Comparison of ENCODE assay signal across 17 mouse cellular contexts in genomic region chr13:70871049-70871448, GRCm38 (mm10). TPM values are rescaled to one million over a fixed set of nuclear protein-coding genes. Genes with fewer than 3 reads are reported as not detected.
DNase-seq lines count a peak whose midpoint lies in the region; ATAC-seq lines count a peak whose summit lies in the region.
"Had no signal": no experiment of that assay in that cellular context is flagged by ENCODE, and none has a peak within 500 bp of the region (broad histone marks: within the 10 kb centered on the region; RNA-seq: fewer than 3 reads in every experiment).

No protein-coding gene starts in this region.

- no peak for DNase-seq in forebrain, embryonic 11.5 days (ENCODE audit: low spot score)
- DNase-seq in kidney, postnatal 25 days: peak; percentile 46 to 51
- peak; percentile 57 for DNase-seq in retina, postnatal 1 day
- no peak for DNase-seq in retina, embryonic 14.5 days (ENCODE audit: low spot score)
- DNase-seq in limb, embryonic 10.5 days (ENCODE audit: low spot score): peak; percentile 13
- DNase-seq: adrenal gland, postnatal 14 days; cerebellum, adult 18-20 months; cerebellum, postnatal 36 days; liver, embryonic 13.5 days; thymus, adult 2 months had no signal

- H3K4me2 ChIP-seq in forebrain, embryonic 13.5 days: no peak overlapping the region
- no peak overlapping the region for H3K4me2 ChIP-seq in forebrain, embryonic 11.5 days (ENCODE audit: low read depth, low read length, severe bottlenecking)
- H3K4me2 ChIP-seq in kidney, embryonic 14.5 days (replicated peaks; ENCODE audit: low read depth, low read length): no peak overlapping the region
- H3K4me2 ChIP-seq: embryonic facial prominence, embryonic 12.5 days; heart, embryonic 12.5 days; liver, embryonic 13.5 days had no signal

- H3K9ac ChIP-seq in forebrain, embryonic 13.5 days: no peak overlapping the region
- H3K9ac ChIP-seq in forebrain, embryonic 11.5 days (ENCODE audit: low read length): no peak overlapping the region
- H3K9ac ChIP-seq in kidney, embryonic 14.5 days (ENCODE audit: low read depth, low read length): no peak overlapping the region
- H3K9ac ChIP-seq: embryonic facial prominence, embryonic 12.5 days; heart, embryonic 12.5 days; liver, embryonic 13.5 days had no signal

- H3K4me1 ChIP-seq in forebrain, embryonic 13.5 days: peaks cover 10% of the 10 kb centered on the region
- no peaks in the 10 kb centered on the region for H3K4me1 ChIP-seq in forebrain, embryonic 11.5 days (replicated peaks; ENCODE audit: control insufficient read depth, insufficient read depth, low read length)
- no peaks in the 10 kb centered on the region; the same call in 1 of the 2 replicates for H3K4me1 ChIP-seq in kidney, embryonic 14.5 days (ENCODE audit: control insufficient read depth, insufficient read depth, low read length)
- no peaks in the 10 kb centered on the region for H3K4me1 ChIP-seq in limb, embryonic 10.5 days
- H3K4me1 ChIP-seq: embryonic facial prominence, embryonic 12.5 days; liver, embryonic 13.5 days had no signal

- no peaks in the 10 kb centered on the region for H3K9me3 ChIP-seq in forebrain, embryonic 13.5 days (replicated peaks)
- H3K9me3 ChIP-seq in forebrain, embryonic 11.5 days (ENCODE audit: control insufficient read depth, low read length): no peaks in the 10 kb centered on the region
- H3K9me3 ChIP-seq in kidney, embryonic 14.5 days (ENCODE audit: control insufficient read depth, low read length): no peaks in the 10 kb centered on the region
- no peaks in the 10 kb centered on the region for H3K9me3 ChIP-seq in limb, embryonic 10.5 days (replicated peaks)
- H3K9me3 ChIP-seq: embryonic facial prominence, embryonic 12.5 days; heart, embryonic 12.5 days; liver, embryonic 13.5 days had no signal

- WGBS in forebrain, embryonic 13.5 days: 30% methylated on average over 3 of the region's 3 CpGs
- WGBS in forebrain, embryonic 11.5 days: 61% methylated on average over 3 of the region's 3 CpGs
- 58% methylated on average over 3 of the region's 3 CpGs for WGBS in kidney, embryonic 14.5 days
- WGBS in limb, embryonic 10.5 days: 87% methylated on average over 3 of the region's 3 CpGs

- no peaks in the 10 kb centered on the region for H3K36me3 ChIP-seq in forebrain, embryonic 13.5 days (ENCODE audit: poor library complexity, severe bottlenecking)
- no peaks in the 10 kb centered on the region for H3K36me3 ChIP-seq in forebrain, embryonic 11.5 days (ENCODE audit: control insufficient read depth, insufficient read depth, low read length)
- no peaks in the 10 kb centered on the region for H3K36me3 ChIP-seq in kidney, embryonic 14.5 days (ENCODE audit: control insufficient read depth, insufficient read depth, low read length)
- H3K36me3 ChIP-seq in limb, embryonic 10.5 days: no peaks in the 10 kb centered on the region
- H3K36me3 ChIP-seq: embryonic facial prominence, embryonic 12.5 days; heart, embryonic 12.5 days; liver, embryonic 13.5 days had no signal

- peaks cover 21% of the 10 kb centered on the region for H3K27me3 ChIP-seq in forebrain, embryonic 13.5 days
- H3K27me3 ChIP-seq in forebrain, embryonic 11.5 days (ENCODE audit: control insufficient read depth, insufficient read depth, low read length): no peaks in the 10 kb centered on the region
- H3K27me3 ChIP-seq in kidney, embryonic 14.5 days (ENCODE audit: control insufficient read depth, insufficient read depth, low read length): no peaks in the 10 kb centered on the region
- no peaks in the 10 kb centered on the region for H3K27me3 ChIP-seq in limb, embryonic 10.5 days (ENCODE audit: low read depth, poor library complexity, severe bottlenecking)
- H3K27me3 ChIP-seq: embryonic facial prominence, embryonic 12.5 days; heart, embryonic 12.5 days; liver, embryonic 13.5 days had no signal

- ATAC-seq in forebrain, embryonic 13.5 days: peak; percentile 43; the same call in 1 of the 2 replicates
- no peak for ATAC-seq in forebrain, embryonic 11.5 days (replicated peaks; ENCODE audit: low FRiP score)
- no peak for ATAC-seq in kidney, embryonic 14.5 days (ENCODE audit: low FRiP score, low TSS enrichment)
- ATAC-seq in megakaryocyte progenitor cell, adult 5-6 weeks (replicated peaks; ENCODE audit: poor library complexity): no peak

- no peak overlapping the region for H3K27ac ChIP-seq in forebrain, embryonic 13.5 days
- no peak overlapping the region for H3K27ac ChIP-seq in forebrain, embryonic 11.5 days (ENCODE audit: low read depth, low read length)
- H3K27ac ChIP-seq in kidney, embryonic 14.5 days (ENCODE audit: low read depth, low read length): no peak overlapping the region
- H3K27ac ChIP-seq in limb, embryonic 10.5 days: no peak overlapping the region
- H3K27ac ChIP-seq: embryonic facial prominence, embryonic 12.5 days; liver, embryonic 13.5 days had no signal

- H3K4me3 ChIP-seq in forebrain, embryonic 13.5 days: no peak overlapping the region
- no peak overlapping the region for H3K4me3 ChIP-seq in forebrain, embryonic 11.5 days (ENCODE audit: low read depth, low read length)
- H3K4me3 ChIP-seq in kidney, embryonic 14.5 days (ENCODE audit: low read length): no peak overlapping the region
- no peak overlapping the region for H3K4me3 ChIP-seq in limb, embryonic 10.5 days
- H3K4me3 ChIP-seq: embryonic facial prominence, embryonic 12.5 days; heart, embryonic 12.5 days; liver, embryonic 13.5 days had no signal

RNA-seq across cellular contexts. Expression of gene Adamts16, which starts 29.4 kb away (rescaled TPM):
- 0.18 and 0.21 TPM in 2 replicates for polyA plus RNA-seq in forebrain, embryonic 13.5 days (2015; fragmentation: Nextera tagmentation; extraction: Ambion mirVana)
- 0.11 TPM in 1 of 2 replicates, not detected in the other for polyA plus RNA-seq in forebrain, embryonic 11.5 days (2014; fragmentation: Nextera tagmentation; extraction: Ambion mirVana)
- 6.6 and 11.2 TPM in 2 replicates for polyA plus RNA-seq in kidney, embryonic 14.5 days (2014; fragmentation: Nextera tagmentation; extraction: Ambion mirVana)
- polyA plus RNA-seq in limb, embryonic 10.5 days (2016; fragmentation: Nextera tagmentation; extraction: Ambion mirVana): 1.5 and 1.9 TPM in 2 replicates
- total RNA-seq in megakaryocyte progenitor cell, adult 5-6 weeks (2015): not detected in 2 replicates
- total RNA-seq in megakaryocyte progenitor cell, adult 5-6 weeks (2017): not detected in 2 replicates
- total RNA-seq: heart, postnatal 25 days; megakaryocyte, adult 5-6 weeks had no signal

Comparison
In these comparisons a context has a peak if more than half of its experiments do, and no peak if none do; other contexts are left out.
1. DNase-seq: peak in kidney, postnatal 25 days (2 of 2), retina, postnatal 1 day (single experiment) and limb, embryonic 10.5 days (single experiment); none in forebrain, embryonic 11.5 days (single experiment) and retina, embryonic 14.5 days (single experiment).